ENCODE assay signal across 13 mouse cellular contexts in genomic region chr10:105427625-105428024, GRCm38 (mm10).
DNase-seq lines count a peak whose midpoint lies in the region; ATAC-seq and TF ChIP-seq lines count a peak whose summit lies in the region.
"Had no signal": no experiment of that assay in that cellular context is flagged by ENCODE, and none has a peak within 500 bp of the region (broad histone marks: within the 10 kb centered on the region; RNA-seq: fewer than 3 reads in every experiment).

No protein-coding gene starts in this region.

- no peak for TF ChIP-seq CTCF in layer of hippocampus, adult 2 months (conservative IDR thresholded peaks at IDR 0.05)

- 0 out of 2 replicates have a peak overlapping the region, but pooled peaks have one; percentile 38 for H3K27ac ChIP-seq in neural tube, embryonic 13.5 days (replicated peaks)
- H3K27ac ChIP-seq in layer of hippocampus, adult 2 months = peak overlapping the region; percentile 65
- H3K27ac ChIP-seq: hindbrain, embryonic 10.5 days; lung, embryonic 15.5 days had no signal

- H3K4me3 ChIP-seq in neural tube, embryonic 13.5 days = no peak overlapping the region
- H3K4me3 ChIP-seq in layer of hippocampus, adult 2 months = peak overlapping the region; percentile 29
- H3K4me3 ChIP-seq: hindbrain, embryonic 10.5 days; lung, embryonic 15.5 days; myocyte had no signal

- 67% methylated on average over 7 of the region's 7 CpGs for WGBS in neural tube, embryonic 13.5 days

- H3K9ac ChIP-seq in neural tube, embryonic 13.5 days = no peak overlapping the region
- H3K9ac ChIP-seq: lung, embryonic 15.5 days had no signal

- H3K4me1 ChIP-seq in neural tube, embryonic 13.5 days (replicated peaks) = peaks cover 21% of the 10 kb centered on the region
- H3K4me1 ChIP-seq: lung, embryonic 15.5 days had no signal

- H3K36me3 ChIP-seq in neural tube, embryonic 13.5 days = no peaks in the 10 kb centered on the region
- H3K36me3 ChIP-seq: hindbrain, embryonic 10.5 days; lung, embryonic 15.5 days had no signal

- peak; percentile 79 for ATAC-seq in frontal cortex, adult (ENCODE audit: low TSS enrichment)
- ATAC-seq in neural tube, embryonic 13.5 days (ENCODE audit: low read depth) = no peak
- ATAC-seq: intestine, postnatal 0 days had no signal

- H3K9me3 ChIP-seq in neural tube, embryonic 13.5 days = no peaks in the 10 kb centered on the region
- H3K9me3 ChIP-seq: hindbrain, embryonic 10.5 days; lung, embryonic 15.5 days had no signal

- no peaks in the 10 kb centered on the region for H3K27me3 ChIP-seq in neural tube, embryonic 13.5 days
- H3K27me3 ChIP-seq: lung, embryonic 15.5 days had no signal

- H3K4me2 ChIP-seq in neural tube, embryonic 13.5 days = no peak overlapping the region
- H3K4me2 ChIP-seq: heart, embryonic 11.5 days; lung, embryonic 15.5 days had no signal

- no peak for DNase-seq in frontal cortex, postnatal 14 days (ENCODE audit: low spot score in 2 of 2)
- DNase-seq in neural tube, embryonic 10.5 days (ENCODE audit: extremely low spot score, low spot score) = no peak
- peak; percentile 13 to 55 for DNase-seq in layer of hippocampus, adult 2 months (ENCODE audit: low spot score in 2 of 2)
- peak; percentile 40 for DNase-seq in telencephalon, adult 2 months (ENCODE audit: low read depth, low spot score)
- DNase-seq in urinary bladder, postnatal 36 days (ENCODE audit: low spot score in 2 of 2) = no peak
- DNase-seq: thymus, postnatal 14 days had no signal

Comparison
In these comparisons a context has a peak if more than half of its experiments do, and no peak if none do; other contexts are left out.
1. DNase-seq: peak in layer of hippocampus, adult 2 months (2 of 2) and telencephalon, adult 2 months (single experiment); none in frontal cortex, postnatal 14 days (0 of 2), neural tube, embryonic 10.5 days (single experiment) and urinary bladder, postnatal 36 days (0 of 2).